Mouse (Mus musculus) embryonic facial prominence, embryonic 14.5 days (tissue): Measurements from ENCODE around the gene Tjap1. TPM values are rescaled to one million over a fixed set of nuclear protein-coding genes. Genes with fewer than 3 reads are reported as not detected.

Experiments
- ATAC-seq: fragments of 200-750 bp; cut with Nextera tagmentation; 2 replicates; pipeline ENCODE4 v1.8.0; 2017; ENCODE audit warnings: low read depth, moderate number of reproducible peaks, moderate TSS enrichment
- DNase-seq: peaks from one replicate; pipeline ENCODE4 v3.0.0-alpha.2; 2015; ENCODE audit warnings: low spot score
- H3K27ac ChIP-seq: fragments of 300-500 bp; sonication (generic); replicated peaks from 2 replicates; pipeline ENCODE4 v1.5.1; 2014; ENCODE audit warnings: low read depth, mild to moderate bottlenecking, low read length, moderate library complexity
- H3K27me3 ChIP-seq: fragments of 300-500 bp; sonication (generic); replicated peaks from 2 replicates; pipeline ENCODE4 v1.6.1; 2014; ENCODE audit warnings: low read length; ENCODE audit not compliant: control insufficient read depth, insufficient read depth
- H3K36me3 ChIP-seq: fragments of 300-500 bp; sonication (generic); 2 replicates; pipeline ENCODE4 v1.6.1; 2014; ENCODE audit warnings: low read length, mixed read lengths; ENCODE audit not compliant: control insufficient read depth, insufficient read depth
- H3K4me1 ChIP-seq: fragments of 300-500 bp; sonication (generic); 2 replicates; pipeline ENCODE4 v1.6.1; 2014; ENCODE audit warnings: antibody characterized with exemption, low read length; ENCODE audit not compliant: control insufficient read depth, insufficient read depth
- H3K4me2 ChIP-seq: fragments of 300-500 bp; sonication (generic); 2 replicates; pipeline ENCODE4 v1.6.1; 2014; ENCODE audit warnings: low read depth, mild to moderate bottlenecking, low read length, moderate library complexity, mixed read lengths
- H3K4me3 ChIP-seq: fragments of 300-500 bp; sonication (generic); 2 replicates; pipeline ENCODE4 v1.5.1; 2014; ENCODE audit warnings: low read depth, mild to moderate bottlenecking, low read length
- H3K9ac ChIP-seq: fragments of 300-500 bp; sonication (generic); 2 replicates; pipeline ENCODE4 v1.6.1; 2014; ENCODE audit warnings: low read depth, mild to moderate bottlenecking, low read length, moderate library complexity, mixed read lengths
- H3K9me3 ChIP-seq: fragments of 300-500 bp; sonication (generic); 2 replicates; pipeline ENCODE4 v1.6.1; 2016; ENCODE audit warnings: low read length; ENCODE audit not compliant: control insufficient read depth
- WGBS: fragments of 180-500 bp; shearing (Covaris S2); extraction: QIAGEN DNeasy Blood & Tissue Kit; methylation state at CpG from one replicate; pipeline ENCODE4 v1.1.7; 2014; 5-methylcytosine and 5-hydroxymethylcytosine counted together
- polyA plus RNA-seq: library from polyadenylated mRNA; unstranded; fragments of >200 nt; fragmentation: Nextera tagmentation; extraction: Ambion mirVana; gene quantifications from 2 replicates; pipeline ENCODE4 v1.2.1, GENCODE M21; 2014

The Tjap1 gene
- polyA plus RNA-seq, 1 experiment from 2014 or later, result 57.3 TPM

GRCm38 (mm10) chr17:46296601-46297000 is 13.8 kb upstream of the Tjap1 start:
- Histone ChIP-seq H3K36me3 (no peaks in the 10 kb centered on the region), H3K9me3 (no peaks in the 10 kb centered on the region), H3K9ac (no peak overlapping the region), H3K4me2 (no peak overlapping the region), H3K4me3 (no peak overlapping the region), H3K4me1 (0 out of 2 replicates have a peak, but pooled peaks cover 2% of the 10 kb centered on the region), H3K27me3 (peaks cover 40% of the 10 kb centered on the region), H3K27ac (no peak overlapping the region)
- no peak for ATAC-seq
- 47% methylated on average over 6 of the region's 6 CpGs for WGBS
- DNase-seq, result no peak

GRCm38 (mm10) chr17:46287678-46288095 is 4.9 kb upstream of the Tjap1 start:
- H3K27me3 ChIP-seq, result no peaks in the 10 kb centered on the region
- no peak overlapping the region for H3K4me3 ChIP-seq
- DNase-seq (peak; percentile 94), ATAC-seq (peak; percentile 65)
- peak overlapping the region; percentile 28 for H3K4me2 ChIP-seq
- no peaks in the 10 kb centered on the region for H3K9me3 ChIP-seq
- WGBS, result 29% methylated on average over 10 of the region's 11 CpGs
- H3K36me3 ChIP-seq, result no peaks in the 10 kb centered on the region
- peaks cover 15% of the 10 kb centered on the region for H3K4me1 ChIP-seq
- H3K27ac ChIP-seq, result peak overlapping the region; percentile 75
- H3K9ac ChIP-seq, result peak overlapping the region; percentile 30; the same call in 1 of the 2 replicates

GRCm38 (mm10) chr17:46285407-46285806 is 2.6 kb upstream of the Tjap1 start:
- Histone ChIP-seq H3K9ac (no peak overlapping the region), H3K9me3 (no peaks in the 10 kb centered on the region), H3K27ac (no peak overlapping the region), H3K4me3 (no peak overlapping the region), H3K36me3 (peaks cover 5% of the 10 kb centered on the region), H3K4me1 (peaks cover 30% of the 10 kb centered on the region), H3K27me3 (no peaks in the 10 kb centered on the region), H3K4me2 (no peak overlapping the region)
- 61% methylated on average over 6 of the region's 6 CpGs for WGBS
- no peak for ATAC-seq
- no peak for DNase-seq

GRCm38 (mm10) chr17:46284653-46285052 is 1.8 kb upstream of the Tjap1 start:
- DNase-seq (no peak), ATAC-seq (no peak)
- H3K9ac ChIP-seq, result no peak overlapping the region

GRCm38 (mm10) chr17:46283911-46284310 is 1.1 kb upstream of the Tjap1 start:
- DNase-seq (no peak), ATAC-seq (no peak)
- peaks cover 19% of the 10 kb centered on the region for H3K36me3 ChIP-seq
- no peaks in the 10 kb centered on the region for H3K27me3 ChIP-seq
- WGBS, result 85% methylated on average over 8 of the region's 8 CpGs
- no peaks in the 10 kb centered on the region for H3K9me3 ChIP-seq
- H3K4me3 ChIP-seq, result no peak overlapping the region
- H3K9ac ChIP-seq, result no peak overlapping the region
- H3K4me1 ChIP-seq, result peaks cover 30% of the 10 kb centered on the region
- no peak overlapping the region for H3K27ac ChIP-seq
- no peak overlapping the region for H3K4me2 ChIP-seq

More at GRCm38 (mm10) chr17:46284653-46285052, 1.8 kb upstream of the Tjap1 start:
- Histone ChIP-seq H3K4me3 (no peak overlapping the region), H3K9me3 (no peaks in the 10 kb centered on the region), H3K36me3 (peaks cover 13% of the 10 kb centered on the region), H3K4me2 (no peak overlapping the region), H3K4me1 (peaks cover 30% of the 10 kb centered on the region), H3K27ac (no peak overlapping the region), H3K27me3 (no peaks in the 10 kb centered on the region)
- 53% methylated on average over 6 of the region's 7 CpGs for WGBS

- Histone ChIP-seq H3K4me1 (peaks cover 35% of the 10 kb centered on the region), H3K4me3 (peak overlapping the region; percentile 67), H3K36me3 (peaks cover 27% of the 10 kb centered on the region), H3K4me2 (peak overlapping the region; percentile 87), H3K9me3 (no peaks in the 10 kb centered on the region), H3K9ac (peak overlapping the region; percentile 84; the same call in 1 of the 2 replicates), H3K27ac (peak overlapping the region; percentile 97; the same call in 1 of the 2 replicates), H3K27me3 (no peaks in the 10 kb centered on the region)
- ATAC-seq, result peak; percentile 8; the same call in 1 of the 2 replicates
- WGBS, result 26% methylated on average over 9 of the region's 9 CpGs
- DNase-seq, result no peak
These were observed 314 bp upstream of the Tjap1 start for GRCm38 (mm10) chr17:46283140-46283539.

GRCm38 (mm10) chr17:46278011-46278765 is 4.6 kb downstream of the Tjap1 start:
- peak overlapping the region; percentile 9; the same call in 1 of the 2 replicates for H3K4me2 ChIP-seq
- no peak overlapping the region for H3K4me3 ChIP-seq
- H3K9me3 ChIP-seq, result no peaks in the 10 kb centered on the region
- 59% methylated on average over 12 of the region's 12 CpGs for WGBS
- peak overlapping the region; percentile 78 for H3K27ac ChIP-seq
- H3K27me3 ChIP-seq, result no peaks in the 10 kb centered on the region
- peak overlapping the region; percentile 31; the same call in 1 of the 2 replicates for H3K9ac ChIP-seq
- ATAC-seq (peak; percentile 7; the same call in 1 of the 2 replicates), DNase-seq (no peak)
- peaks cover 49% of the 10 kb centered on the region for H3K4me1 ChIP-seq
- peaks cover 30% of the 10 kb centered on the region for H3K36me3 ChIP-seq

- ATAC-seq (peak; percentile 41), DNase-seq (peak; percentile 80)
- Histone ChIP-seq H3K36me3 (peaks cover 36% of the 10 kb centered on the region), H3K27ac (peak overlapping the region; percentile 78), H3K4me2 (no peak overlapping the region), H3K9me3 (no peaks in the 10 kb centered on the region), H3K4me1 (peaks cover 47% of the 10 kb centered on the region), H3K9ac (no peak overlapping the region), H3K4me3 (no peak overlapping the region), H3K27me3 (no peaks in the 10 kb centered on the region)
- WGBS, result 22% methylated on average over 4 of the region's 4 CpGs
These were observed 5.2 kb downstream of the Tjap1 start for GRCm38 (mm10) chr17:46277586-46277985.
